Mouse (Mus musculus) heart, embryonic 16.5 days (tissue): ENCODE results near the gene Usp19. TPM values are rescaled to one million over a fixed set of nuclear protein-coding genes. Genes with fewer than 3 reads are reported as not detected.

Source experiments
- ATAC-seq: fragments of 200-750 bp; cut with Nextera tagmentation; replicated peaks from 2 replicates; pipeline ENCODE4 v1.8.0; 2017; ENCODE audit warnings: moderate number of reproducible peaks; ENCODE audit not compliant: insufficient read depth, low FRiP score; ENCODE audit errors: extremely low read depth
- H3K27ac ChIP-seq: fragments of 300-500 bp; sonication (generic); 2 replicates; pipeline ENCODE4 v1.5.1; 2014; ENCODE audit warnings: mild to moderate bottlenecking, low read length, control low read depth, moderate library complexity
- H3K27me3 ChIP-seq: fragments of 300-500 bp; sonication (generic); 2 replicates; pipeline ENCODE4 v1.6.1; 2014; ENCODE audit warnings: low read length, mixed read lengths; ENCODE audit not compliant: control insufficient read depth, insufficient read depth
- H3K36me3 ChIP-seq: fragments of 300-500 bp; sonication (generic); 2 replicates; pipeline ENCODE4 v1.6.1; 2014; ENCODE audit not compliant: control insufficient read depth, insufficient read depth
- H3K4me1 ChIP-seq: fragments of 300-500 bp; sonication (generic); 2 replicates; pipeline ENCODE4 v1.6.1; 2014; ENCODE audit warnings: low read length, mixed read lengths; ENCODE audit not compliant: control insufficient read depth, insufficient read depth
- H3K4me2 ChIP-seq: fragments of 300-500 bp; sonication (generic); 2 replicates; pipeline ENCODE4 v1.6.1; 2014; ENCODE audit warnings: low read depth, mild to moderate bottlenecking, control low read depth, low read length
- H3K4me3 ChIP-seq: fragments of 300-500 bp; sonication (generic); 2 replicates; pipeline ENCODE4 v1.5.1; 2014; ENCODE audit warnings: mild to moderate bottlenecking, control low read depth, low read length
- H3K9ac ChIP-seq: fragments of 300-500 bp; sonication (generic); 2 replicates; pipeline ENCODE4 v1.6.1; 2014; ENCODE audit warnings: low read length, control low read depth
- H3K9me3 ChIP-seq: fragments of 300-500 bp; sonication (generic); replicated peaks from 2 replicates; pipeline ENCODE4 v1.6.1; 2016; ENCODE audit warnings: low read length; ENCODE audit not compliant: control insufficient read depth
- WGBS: fragments of 180-500 bp; shearing (Covaris S2); extraction: QIAGEN DNeasy Blood & Tissue Kit; methylation state at CpG from one replicate; pipeline ENCODE4 v1.1.7; 2014; 5-methylcytosine and 5-hydroxymethylcytosine counted together
- polyA plus RNA-seq: library from polyadenylated mRNA; unstranded; fragments of >200 nt; fragmentation: Nextera tagmentation; extraction: Ambion mirVana; gene quantifications from 2 replicates; pipeline ENCODE4 v1.2.1, GENCODE M21; 2015

Gene Usp19
- polyA plus RNA-seq, 1 experiment from 2014 or later: 60.1 TPM

DNA sequence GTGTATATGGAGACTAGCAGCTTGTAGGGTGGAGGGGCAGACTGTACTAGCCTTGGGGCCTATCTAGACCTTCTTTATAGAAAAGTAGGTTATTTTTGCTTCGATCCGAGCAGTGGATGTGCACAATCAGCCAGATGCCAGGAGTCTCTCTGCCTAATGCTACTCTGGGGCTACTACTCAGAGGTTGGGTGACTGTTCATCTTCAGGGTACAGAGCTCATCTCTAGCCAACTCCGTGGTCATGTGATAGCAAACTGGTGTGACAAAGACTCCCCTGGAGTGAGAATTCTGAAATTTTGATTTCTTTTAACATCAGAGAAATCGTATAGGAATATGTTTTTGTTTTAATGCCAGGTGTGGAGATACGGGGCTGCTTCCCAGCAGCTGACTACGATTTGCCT lies 37.5 kb upstream of the Usp19 start:
- Histone ChIP-seq H3K4me1 (peaks cover 32% of the 10 kb centered on the region), H3K4me2 (peak overlapping the region; percentile 98), H3K9me3 (no peaks in the 10 kb centered on the region), H3K9ac (peak overlapping the region; percentile 82), H3K27me3 (no peaks in the 10 kb centered on the region), H3K4me3 (peak overlapping the region; percentile 73), H3K27ac (peak overlapping the region; percentile 90), H3K36me3 (peaks cover 2% of the 10 kb centered on the region; the same call in 1 of the 2 replicates)
- 43% methylated on average over 6 of the region's 6 CpGs for whole genome bisulfite sequencing
- no peak for ATAC-seq

DNA sequence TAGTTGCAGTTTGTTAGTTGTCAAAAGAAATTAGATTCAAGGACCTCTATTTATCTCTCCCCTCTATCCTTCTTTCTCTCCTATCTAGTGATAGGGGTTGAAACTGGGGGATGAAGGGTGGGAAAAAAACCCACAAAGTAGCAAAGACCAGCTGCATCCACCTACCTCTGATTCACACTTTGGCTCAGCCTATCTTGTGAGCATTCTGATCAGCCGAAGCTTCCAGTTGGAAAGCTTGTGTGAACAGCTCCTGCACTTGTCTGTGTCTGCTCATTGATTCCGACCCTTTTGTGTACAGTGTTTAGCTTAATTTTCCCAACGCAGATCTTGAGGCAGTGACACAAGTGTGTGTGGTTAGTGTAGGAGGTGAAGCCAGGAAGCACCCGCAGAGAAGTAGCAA lies 36.9 kb upstream of the Usp19 start:
- Histone ChIP-seq H3K4me3 (no peak overlapping the region), H3K27ac (no peak overlapping the region; the same call in 1 of the 2 replicates), H3K4me2 (no peak overlapping the region), H3K4me1 (peaks cover 32% of the 10 kb centered on the region), H3K9ac (peak overlapping the region; percentile 82; the same call in 1 of the 2 replicates), H3K9me3 (no peaks in the 10 kb centered on the region), H3K36me3 (no peaks in the 10 kb centered on the region; the same call in 1 of the 2 replicates), H3K27me3 (no peaks in the 10 kb centered on the region)
- WGBS: 62% methylated on average over 4 of the region's 4 CpGs
- ATAC-seq: no peak

DNA sequence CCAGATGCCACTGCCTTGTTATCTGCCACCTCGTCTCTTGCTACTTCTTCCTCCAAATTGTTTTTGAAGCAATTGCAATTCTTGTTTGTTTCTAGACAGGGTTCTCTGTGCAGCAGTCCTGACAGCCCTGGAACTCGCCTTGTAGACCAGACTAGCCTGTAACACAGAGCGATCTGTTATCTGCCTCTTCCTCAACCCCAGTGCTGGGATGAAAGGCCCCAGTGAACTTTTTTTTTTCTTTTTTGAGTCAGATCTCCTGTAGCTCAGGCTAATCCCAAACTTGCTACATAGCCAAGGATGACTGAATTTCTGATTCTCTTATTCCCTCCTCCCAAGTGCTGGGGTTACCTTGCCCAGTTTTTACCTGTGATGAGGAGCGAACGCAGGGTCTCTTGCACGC lies 36.0 kb upstream of the Usp19 start:
- WGBS: 83% methylated on average over 6 of the region's 6 CpGs
- Histone ChIP-seq H3K4me3 (no peak overlapping the region), H3K36me3 (no peaks in the 10 kb centered on the region), H3K9me3 (no peaks in the 10 kb centered on the region), H3K27me3 (no peaks in the 10 kb centered on the region), H3K9ac (no peak overlapping the region), H3K4me1 (peaks cover 24% of the 10 kb centered on the region), H3K4me2 (no peak overlapping the region), H3K27ac (no peak overlapping the region)
- no peak for ATAC-seq

DNA sequence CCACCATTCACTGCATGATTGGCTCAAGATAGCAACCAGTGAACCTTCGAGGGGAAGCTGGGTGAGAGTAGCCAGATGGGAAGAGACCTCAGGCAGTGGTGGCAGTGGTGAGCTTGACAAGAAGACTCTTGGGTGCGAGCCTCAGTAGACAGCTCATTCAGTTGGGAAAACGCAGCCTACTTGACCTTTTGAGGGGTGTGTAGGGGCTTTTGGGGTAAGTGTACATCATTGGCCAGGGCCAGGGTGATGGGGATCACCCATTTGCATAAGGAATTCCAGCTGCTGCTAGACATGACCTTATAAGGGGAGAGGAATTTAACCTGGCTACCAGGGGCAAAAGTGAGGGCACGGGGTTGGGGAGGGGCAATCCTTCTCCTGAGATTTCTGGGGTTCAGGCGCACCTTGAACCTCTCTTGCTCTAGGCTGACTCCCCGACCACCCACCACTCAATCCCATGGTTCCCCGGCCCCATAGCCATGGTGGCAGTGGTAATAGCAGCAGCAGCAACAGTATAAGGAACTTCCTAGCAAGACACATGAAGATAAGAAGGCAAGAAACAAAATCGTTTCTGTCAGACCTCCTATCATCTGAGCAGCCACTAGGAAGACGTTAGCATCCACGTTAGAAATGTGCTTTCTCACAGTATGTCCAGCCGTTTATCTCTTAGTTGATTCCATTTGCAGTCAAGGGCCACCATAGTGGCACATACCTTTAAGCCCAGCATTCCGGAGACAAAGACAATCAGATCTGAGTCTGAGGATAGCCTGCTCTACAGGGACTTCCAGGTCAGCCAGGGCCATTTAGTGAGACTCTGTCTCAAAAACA lies 34.4 kb upstream of the Usp19 start:
- Histone ChIP-seq H3K4me3 (no peak overlapping the region), H3K4me2 (no peak overlapping the region), H3K4me1 (peaks cover 12% of the 10 kb centered on the region), H3K9ac (no peak overlapping the region), H3K36me3 (no peaks in the 10 kb centered on the region), H3K27me3 (no peaks in the 10 kb centered on the region), H3K9me3 (no peaks in the 10 kb centered on the region), H3K27ac (no peak overlapping the region)
- 63% methylated on average over 12 of the region's 12 CpGs for WGBS
- ATAC-seq: no peak

DNA sequence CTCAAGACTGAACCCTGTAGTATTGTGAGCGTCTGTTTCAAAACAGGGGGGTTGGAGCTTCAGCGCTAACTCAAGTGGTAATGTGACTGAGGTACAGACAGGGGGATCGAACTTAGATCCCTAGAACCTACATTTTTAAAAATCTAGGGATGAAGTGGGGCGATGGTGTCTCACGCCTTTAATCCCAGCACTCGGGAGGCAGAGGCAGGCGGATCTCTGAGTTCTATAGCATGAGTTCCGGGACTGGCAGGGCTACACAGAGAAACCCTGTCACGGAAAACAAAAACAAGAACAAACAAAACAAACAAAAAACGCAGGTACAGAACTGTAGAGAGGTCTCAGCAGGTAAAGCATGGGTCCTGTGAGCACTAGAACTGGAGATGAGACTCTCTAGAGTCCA lies 33.4 kb upstream of the Usp19 start:
- H3K27me3 ChIP-seq: no peaks in the 10 kb centered on the region
- no peak for ATAC-seq
- 85% methylated on average over 10 of the region's 10 CpGs for WGBS

DNA sequence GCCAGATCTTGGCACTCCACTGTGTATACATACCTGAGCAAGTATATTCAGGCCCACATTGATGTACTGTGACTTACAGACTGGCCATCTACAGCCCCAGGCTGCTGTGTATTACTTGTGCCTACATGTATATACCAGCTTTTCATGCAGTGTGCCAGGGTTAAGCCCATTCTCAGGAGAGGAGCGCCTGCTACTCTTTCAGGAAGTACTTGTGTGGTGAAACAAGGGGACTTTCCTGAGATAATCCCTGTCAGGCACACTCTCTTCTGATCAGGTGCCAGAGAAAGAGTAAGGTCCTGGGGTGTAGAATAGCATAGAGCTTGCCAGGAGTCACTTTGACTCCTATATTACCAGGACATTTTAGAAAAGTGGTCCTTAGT lies 30.5 kb upstream of the Usp19 start:
- Histone ChIP-seq H3K36me3 (peaks cover 18% of the 10 kb centered on the region), H3K9me3 (no peaks in the 10 kb centered on the region), H3K27ac (peak overlapping the region; percentile 88), H3K4me1 (peaks cover 18% of the 10 kb centered on the region), H3K9ac (no peak overlapping the region; the same call in 1 of the 2 replicates), H3K4me2 (peak overlapping the region; percentile 93), H3K27me3 (no peaks in the 10 kb centered on the region), H3K4me3 (peak overlapping the region; percentile 87)
- no peak for ATAC-seq
- 78% methylated on average over 1 of the region's 1 CpGs for WGBS

More for the DNA sequence above, 33.4 kb upstream of the Usp19 start:
- no peak overlapping the region for H3K4me2 ChIP-seq
- no peak overlapping the region for H3K4me3 ChIP-seq
- H3K4me1 ChIP-seq: peaks cover 14% of the 10 kb centered on the region
- no peak overlapping the region for H3K27ac ChIP-seq
- no peak overlapping the region for H3K9ac ChIP-seq
- H3K36me3 ChIP-seq: no peaks in the 10 kb centered on the region
- H3K9me3 ChIP-seq: no peaks in the 10 kb centered on the region

DNA sequence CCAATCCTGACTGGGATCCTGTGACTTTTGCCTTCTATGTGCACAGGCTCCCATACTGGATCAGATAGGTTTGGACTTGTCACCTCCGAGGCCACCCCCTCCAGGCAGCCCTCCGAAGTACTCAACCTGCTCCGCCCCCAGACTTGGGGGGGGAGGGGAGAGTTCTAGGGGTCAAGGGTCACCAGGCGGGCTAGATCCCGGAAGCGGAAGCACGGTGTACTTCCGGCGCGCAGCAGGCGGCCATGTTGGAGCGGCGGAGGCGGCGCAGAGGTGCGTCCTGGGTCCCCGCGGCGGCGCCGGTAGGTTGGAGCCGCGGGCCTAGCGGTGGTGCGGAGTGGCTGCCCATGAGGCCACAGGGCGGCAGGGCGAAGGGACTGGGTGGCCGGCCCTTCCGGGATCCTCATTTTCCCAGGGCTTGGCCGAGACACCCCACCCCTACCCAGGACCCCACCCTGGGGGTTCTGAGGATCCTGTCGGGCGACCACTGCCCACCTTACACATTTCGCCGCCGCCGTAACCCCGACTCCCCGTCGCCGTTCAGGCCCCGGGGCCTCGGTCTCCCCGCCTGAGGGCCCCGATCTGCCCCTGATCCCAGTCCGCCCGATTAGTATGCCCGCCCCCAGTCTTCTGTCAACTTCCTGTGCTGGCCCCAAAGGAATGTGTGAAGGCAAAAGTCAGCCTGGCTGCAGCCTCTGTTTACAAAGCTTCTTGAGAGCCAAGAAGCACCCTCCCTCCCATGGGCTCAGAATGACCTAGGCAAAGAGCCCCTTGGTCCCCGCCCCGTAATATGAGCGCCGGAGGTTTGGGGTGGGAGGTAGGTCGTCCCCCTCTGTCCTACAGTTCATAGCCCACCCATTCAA lies 29.9 kb upstream of the Usp19 start, which contains the start of gene Ccdc71:
Ccdc71 (plus strand) TSS at position 209 of the 860 bp plus-strand sequence.
- peak; percentile 69 for ATAC-seq
- H3K4me3 ChIP-seq: peak within 1 kb of the TSS; percentile 87
- peak within 1 kb of the TSS; percentile 92 for H3K9ac ChIP-seq
- H3K27ac ChIP-seq: peak within 1 kb of the TSS; percentile 88
- no peaks in the 10 kb centered on the region for H3K27me3 ChIP-seq
- no peaks in the 10 kb centered on the region for H3K9me3 ChIP-seq
- peak within 1 kb of the TSS; percentile 93 for H3K4me2 ChIP-seq
- WGBS: under 1% methylated on average over 52 of the region's 52 CpGs
- peaks cover 19% of the 10 kb centered on the region for H3K36me3 ChIP-seq
- peaks cover 18% of the 10 kb centered on the region for H3K4me1 ChIP-seq

DNA sequence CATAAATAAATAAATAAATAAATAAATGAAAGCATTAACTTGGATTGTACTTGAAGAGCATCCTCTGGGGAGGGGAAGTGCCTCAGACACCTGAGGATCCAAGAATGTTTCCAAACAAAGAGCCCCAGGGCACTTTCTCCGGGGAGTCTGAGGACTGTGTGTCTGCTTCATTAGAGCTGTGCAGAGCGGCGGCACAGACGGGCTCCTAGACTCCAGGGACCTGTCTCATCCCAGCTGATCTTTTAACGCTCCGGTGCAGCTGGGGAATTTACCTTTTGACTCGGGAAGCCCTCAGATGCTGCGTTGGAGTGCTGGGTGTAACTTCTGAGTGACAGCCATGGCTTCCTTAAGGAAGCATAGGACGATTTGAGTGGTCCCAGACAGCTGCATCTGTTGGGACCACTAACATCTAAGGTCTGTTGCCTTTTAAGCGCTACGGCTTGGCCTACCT lies 29.2 kb upstream of the Usp19 start, which contains the start of gene Klhdc8b:
Klhdc8b (minus strand) TSS at position 401 of the 451 bp plus-strand sequence.
- peak within 1 kb of the TSS; percentile 93 for H3K4me2 ChIP-seq
- peak within 1 kb of the TSS; percentile 92 for H3K9ac ChIP-seq
- no peaks in the 10 kb centered on the region for H3K9me3 ChIP-seq
- H3K4me3 ChIP-seq: peak within 1 kb of the TSS; percentile 87
- no peak for ATAC-seq
- peaks cover 18% of the 10 kb centered on the region for H3K4me1 ChIP-seq
- H3K27ac ChIP-seq: peak within 1 kb of the TSS; percentile 88
- H3K27me3 ChIP-seq: no peaks in the 10 kb centered on the region
- peaks cover 24% of the 10 kb centered on the region for H3K36me3 ChIP-seq
- 21% methylated on average over 11 of the region's 11 CpGs for WGBS
